Mouse (Mus musculus): ENCODE measurements around the gene Ripk1.

GRCm38 (mm10) chr13:33995197-33995596, 7.0 kb upstream of the Ripk1 start:
- no peak for TF ChIP-seq CTCF (IDR thresholded peaks at IDR 0.05; ENCODE audit: insufficient read depth, low read depth, low read length)
- TF ChIP-seq POLR2A (IDR thresholded peaks at IDR 0.05; ENCODE audit: insufficient read depth, low read depth, low read length), result no peak

Measured in olfactory bulb, adult 2 months (tissue).